Mouse (Mus musculus) heart, embryonic 13.5 days (tissue): ENCODE data around the gene Gpr155. TPM values are rescaled to one million over a fixed set of nuclear protein-coding genes. Genes with fewer than 3 reads are reported as not detected.

Experiments used
- polyA plus RNA-seq: library from polyadenylated mRNA; unstranded; fragments of >200 nt; fragmentation: Nextera tagmentation; extraction: Ambion mirVana; gene quantifications from 2 replicates; pipeline ENCODE4 v1.2.1, GENCODE M21; 2015

The Gpr155 gene
- polyA plus RNA-seq, 1 experiment from 2014 or later, result 4.8 TPM

Other genes starting within 250 kb of the Gpr155 start
- 64.1 and 69.6 TPM in 2 replicates for gene Ola1, start 167.6 kb downstream of the Gpr155 start, polyA plus RNA-seq
- gene Sp9, start 114.6 kb downstream of the Gpr155 start, polyA plus RNA-seq, result 0.04 TPM in 1 of 2 replicates, not detected in the other
- gene Scrn3, start 74.0 kb downstream of the Gpr155 start, polyA plus RNA-seq, result 12.0 and 14.3 TPM in 2 replicates
- gene Cir1, start 73.9 kb downstream of the Gpr155 start, polyA plus RNA-seq, result 14.5 and 16.9 TPM in 2 replicates
- gene Wipf1, start 143.2 kb upstream of the Gpr155 start, polyA plus RNA-seq, result 4.0 and 5.0 TPM in 2 replicates
- 0.15 and 0.37 TPM in 2 replicates for gene Chrna1, start 193.8 kb upstream of the Gpr155 start, polyA plus RNA-seq